Mouse (Mus musculus) testis, adult 2 months (tissue): Measurements from ENCODE around the gene Pxmp2.

Experiments
- CTCF ChIP-seq: fragments of 200-500 bp; IDR thresholded peaks from 2 replicates; pipeline ENCODE4 v1.5.1; 2012; ENCODE audit warnings: low read depth, mild to moderate bottlenecking, inconsistent platforms, low read length, moderate library complexity; ENCODE audit not compliant: control insufficient read depth, insufficient read depth, insufficient replicate concordance
- POLR2A ChIP-seq: fragments of 200-500 bp; IDR thresholded peaks from 2 replicates; pipeline ENCODE4 v1.6.1; 2012; ENCODE audit warnings: low read depth, mild to moderate bottlenecking, inconsistent platforms, low read length, moderate library complexity; ENCODE audit not compliant: control insufficient read depth

- TF ChIP-seq CTCF (no peak), POLR2A (no peak)
Measured at GRCm38 (mm10) chr5:110270242-110270641, 15.7 kb downstream of the Pxmp2 start.
